Mouse (Mus musculus) adrenal gland, postnatal 25 days (tissue): ENCODE results near the gene Plin5. TPM values are rescaled to one million over a fixed set of nuclear protein-coding genes. Genes with fewer than 3 reads are reported as not detected.

ENCODE experiments used
- DNase-seq: peaks from one replicate; pipeline ENCODE4 v3.0.0; 2021; ENCODE audit warnings: mixed read lengths
- long read RNA-seq: library from polyadenylated mRNA; stranded (forward); transcript quantifications from one replicate; pipeline ENCODE4 v2.0.0, GENCODE M21; 2021
- total RNA-seq: library from RNA; stranded (reverse); gene quantifications from 2 replicates; pipeline ENCODE4 v1.2.3, GENCODE M21; 2021

Gene Plin5
- 55.3 and 57.4 TPM in 2 replicates for total RNA-seq
- long read RNA-seq, transcript Plin5-201 (9 exons, 1,986 nt): major isoform, 104 of 235 reads
- long read RNA-seq, transcript Plin5-202 (8 exons, 1,986 nt): minor isoform, 57 of 235 reads
- long read RNA-seq, partial matches to known transcripts: 35 of 235 reads
- long read RNA-seq, other reads (novel, unspliced or antisense): 39 of 235 reads

DNA sequence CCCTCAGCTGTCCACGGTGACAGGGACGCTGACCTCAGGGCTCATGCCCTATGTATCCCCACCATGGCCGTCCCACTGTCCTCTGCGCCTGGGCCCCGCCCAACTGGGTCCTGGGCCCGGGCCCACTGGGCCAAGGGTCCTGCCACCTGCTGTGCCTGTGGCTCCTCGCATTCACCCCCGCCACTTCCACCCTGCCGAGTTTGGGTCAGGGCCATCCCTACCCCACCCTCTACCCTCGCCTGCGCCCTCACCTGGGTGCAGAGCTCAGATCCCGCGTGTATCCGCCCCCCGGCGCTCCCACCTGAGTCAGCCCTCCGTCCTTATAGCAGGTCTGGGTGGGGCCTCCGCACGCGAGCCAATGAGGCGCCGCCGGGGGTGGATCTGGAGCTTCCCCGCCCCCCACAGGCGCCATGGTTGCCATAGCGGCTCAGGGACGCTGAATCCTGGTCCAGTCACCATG lies at the start of gene Plin5:
TSS of gene Plin5 (minus strand) at position 346 of the 460 bp plus-strand sequence.
- DNase-seq: peak; percentile 90

DNA sequence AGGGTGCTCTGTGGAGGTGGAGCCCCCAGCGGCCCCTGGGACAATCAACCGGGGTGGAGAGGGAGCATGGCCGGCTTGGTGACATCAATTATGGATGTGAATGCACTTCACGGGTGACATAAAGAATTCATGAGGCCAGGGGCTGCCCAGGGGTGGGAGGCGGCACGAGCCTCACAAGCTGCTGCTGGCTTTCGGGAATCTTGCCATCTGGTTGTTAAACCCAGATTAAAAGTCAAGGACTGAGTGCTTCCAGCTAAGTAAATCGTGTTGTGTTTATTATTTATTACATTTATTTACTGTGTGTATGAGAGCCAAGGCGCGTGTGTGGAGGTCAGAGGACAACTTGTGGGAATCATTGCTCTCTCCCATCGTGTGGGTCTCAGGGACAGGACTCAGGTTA lies 48.3 kb upstream of the Plin5 start:
- no peak for DNase-seq

DNA sequence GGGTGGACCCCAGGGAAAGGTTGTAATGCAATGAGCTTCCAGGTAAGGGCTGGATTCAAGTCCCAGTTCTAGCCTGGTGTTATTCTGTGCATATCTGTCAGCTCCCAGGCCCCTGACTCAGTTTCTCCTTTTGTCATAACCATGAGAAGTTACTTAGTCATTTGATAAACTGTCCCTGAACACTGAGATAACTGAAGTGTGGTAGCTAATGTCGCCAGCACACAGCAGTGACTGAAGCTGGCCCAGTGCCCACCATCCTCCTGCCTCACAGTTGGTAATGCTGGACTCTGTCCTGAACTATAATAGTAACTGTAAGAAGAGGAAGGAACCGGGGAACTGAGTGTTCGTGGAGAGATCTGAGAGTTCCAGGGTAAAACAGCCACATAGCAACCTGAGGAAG lies 47.1 kb upstream of the Plin5 start:
- no peak for DNase-seq

DNA sequence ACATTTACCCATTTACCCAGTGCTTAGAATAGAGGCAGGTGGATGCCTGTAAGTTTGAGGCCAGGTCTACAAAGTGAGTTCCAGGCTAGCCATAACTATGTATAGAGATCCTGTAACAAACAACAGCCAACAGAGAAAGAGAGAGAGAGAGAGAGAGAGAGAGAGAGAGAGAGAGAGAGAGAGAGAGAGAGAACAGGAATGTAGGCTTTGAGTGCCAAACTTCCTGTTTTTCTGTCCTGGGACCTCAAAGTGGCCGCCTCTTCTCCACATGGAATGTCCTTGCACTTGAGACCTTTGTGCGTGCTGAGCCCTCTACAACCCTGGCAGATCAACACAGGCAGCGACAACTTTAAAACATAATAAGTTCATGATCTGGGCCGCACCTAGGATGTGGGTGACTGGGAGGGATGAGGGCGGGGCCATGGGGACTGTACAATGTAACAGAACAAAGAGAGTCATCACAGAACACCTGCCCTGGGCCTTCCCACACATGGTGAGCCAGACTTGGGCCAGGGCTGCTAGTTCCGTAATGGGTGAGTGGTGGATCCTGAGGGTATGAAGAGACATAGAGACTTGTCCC lies 46.2 kb upstream of the Plin5 start:
- no peak for DNase-seq

DNA sequence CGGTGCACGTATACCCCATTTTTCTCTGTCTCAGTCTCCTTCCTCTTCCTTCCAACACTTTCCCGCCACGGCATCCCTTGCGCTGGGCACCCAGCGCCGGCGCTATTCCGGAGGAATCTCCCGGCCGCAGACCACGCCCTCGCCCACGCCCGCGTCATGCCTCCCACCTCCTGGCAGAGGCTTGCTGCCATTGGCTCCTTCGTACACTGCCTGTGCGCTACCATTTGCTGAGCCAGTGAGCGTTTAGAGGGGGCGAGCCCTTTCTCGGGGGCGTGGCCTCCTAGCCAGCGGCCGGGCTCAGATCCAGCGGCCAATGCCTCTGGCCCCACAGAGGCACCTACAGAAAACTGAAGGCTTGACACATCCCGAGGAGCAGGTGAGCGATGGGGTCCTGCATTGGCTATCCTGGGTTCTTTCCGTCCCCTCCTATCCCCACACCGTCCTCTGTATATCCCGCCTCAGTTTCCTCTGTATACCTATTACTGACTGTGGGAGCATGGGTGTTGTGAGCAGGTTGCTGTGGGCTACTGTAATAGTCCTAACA lies 44.9 kb upstream of the Plin5 start, which contains the start of gene Tnfaip8l1:
TSS of gene Tnfaip8l1 (plus strand) at position 247 of the 544 bp plus-strand sequence.
- peak; percentile 96 for DNase-seq

DNA sequence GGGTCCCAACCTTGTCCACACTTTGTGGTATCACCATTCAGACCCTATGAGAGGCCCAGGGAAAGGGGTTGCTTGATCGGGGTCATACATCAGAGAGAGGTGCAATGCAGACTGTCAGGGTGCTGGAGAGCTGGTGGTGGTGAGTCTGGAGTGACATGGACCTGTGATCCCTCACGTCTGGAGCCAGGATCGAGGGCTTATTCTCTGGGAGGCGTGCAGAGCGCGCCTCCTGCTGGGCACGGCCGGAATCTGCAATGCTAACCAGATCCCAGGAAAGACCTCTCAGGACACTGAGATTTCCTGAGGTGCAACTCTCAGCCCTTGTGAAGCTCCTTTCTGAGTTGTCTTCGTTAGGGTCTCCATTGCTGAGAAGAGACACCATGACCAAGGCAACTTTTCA lies 42.3 kb upstream of the Plin5 start:
- DNase-seq: peak; percentile 67

DNA sequence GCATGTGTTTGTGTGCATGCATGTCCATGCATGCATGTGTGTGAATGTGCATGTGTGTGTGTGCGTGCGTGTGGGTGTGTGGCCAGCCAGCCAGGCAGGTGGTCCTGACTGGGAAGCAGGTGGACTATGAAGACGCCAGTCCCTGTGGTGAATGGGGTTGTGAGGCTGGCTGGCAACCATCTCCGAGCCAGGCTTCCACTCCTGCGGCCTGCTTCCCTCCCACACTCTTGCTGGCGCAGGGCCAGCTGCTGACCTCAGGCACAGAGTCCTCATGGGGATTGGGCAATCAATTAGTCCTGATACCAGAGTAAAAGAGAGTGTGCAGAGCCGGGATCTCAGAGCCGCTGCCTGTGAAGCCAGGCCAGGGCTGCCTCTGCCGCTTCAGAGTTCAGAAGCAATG lies 36.2 kb upstream of the Plin5 start:
- peak; percentile 84 for DNase-seq

DNA sequence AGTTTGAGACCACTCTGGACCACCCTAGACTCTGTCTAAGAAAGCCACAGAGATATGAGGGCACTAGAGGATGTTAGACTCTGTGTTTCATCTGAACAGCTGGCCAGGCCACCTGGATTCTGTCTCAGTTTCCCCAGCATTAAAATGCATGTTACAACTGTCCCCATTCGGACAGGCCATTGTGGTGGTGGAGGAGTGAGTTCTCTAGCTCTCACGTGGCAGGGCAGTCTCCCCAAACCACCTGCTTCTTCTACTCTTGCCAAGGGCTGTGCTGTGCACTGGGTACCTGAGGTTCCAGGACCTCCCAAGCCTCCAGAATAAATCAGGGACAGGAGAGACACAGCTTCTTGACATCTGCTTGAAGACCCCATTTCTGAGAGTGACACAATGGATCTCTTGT lies 32.5 kb upstream of the Plin5 start:
- DNase-seq: no peak

DNA sequence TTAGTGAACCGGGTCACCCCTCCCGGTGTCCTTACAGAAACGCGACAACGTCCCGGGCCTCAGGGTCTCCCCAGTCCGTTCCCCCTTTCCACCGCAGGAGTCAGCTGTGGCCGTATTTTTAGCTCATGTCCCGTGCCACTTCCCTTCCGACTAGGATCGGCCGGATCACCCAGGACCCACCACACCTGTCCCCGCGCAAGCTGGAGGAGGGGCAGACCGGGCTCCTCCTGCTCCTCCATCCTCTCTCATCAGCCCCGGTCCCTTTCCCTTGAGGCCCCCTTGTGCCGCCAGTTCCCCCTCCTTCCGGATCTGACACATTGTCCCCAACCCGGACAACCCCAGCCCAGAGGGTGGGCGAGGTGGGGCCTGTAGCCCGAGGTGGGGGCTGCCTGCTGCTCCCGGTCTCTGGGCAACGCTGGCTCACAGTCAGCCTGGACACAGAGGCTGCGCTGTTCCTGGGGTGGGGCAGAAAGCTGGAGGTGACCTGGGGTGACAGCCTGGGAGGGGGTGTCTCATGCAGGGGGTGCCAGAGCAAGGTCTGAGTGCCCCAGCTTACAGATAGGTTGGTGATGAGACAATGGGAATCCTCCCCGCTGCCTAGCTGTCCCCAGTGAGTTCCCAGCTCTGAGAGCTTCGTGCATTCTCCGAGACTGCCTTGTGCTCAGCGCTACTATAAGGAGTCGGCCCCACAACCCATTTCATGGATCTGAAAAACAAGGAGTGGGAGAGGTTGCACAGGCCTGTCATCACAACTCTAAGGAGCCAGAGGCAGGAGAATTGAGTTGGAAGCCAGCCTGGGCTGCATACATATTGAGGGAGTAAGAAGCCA lies 31.6 kb upstream of the Plin5 start:
- no peak for DNase-seq

DNA sequence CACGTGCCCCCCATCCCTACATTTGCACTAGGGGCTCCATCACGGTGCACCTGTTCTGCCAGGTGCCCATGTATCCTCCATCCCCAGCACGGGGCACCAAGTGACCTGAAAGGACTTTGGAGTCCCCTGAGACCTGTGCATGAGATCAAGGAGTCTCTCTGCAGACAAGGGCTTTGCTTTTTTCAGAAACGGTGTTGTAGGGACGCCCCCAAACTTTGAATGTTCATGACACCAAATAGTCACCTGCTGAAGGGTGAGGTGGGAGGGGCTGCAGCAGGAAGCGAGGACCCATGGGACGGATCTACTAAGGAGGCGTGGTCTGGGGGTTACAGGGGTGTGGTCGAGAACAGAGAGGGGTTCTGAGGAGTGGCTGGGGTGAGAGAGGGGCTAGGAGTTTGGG lies 30.9 kb upstream of the Plin5 start:
- DNase-seq: no peak

DNA sequence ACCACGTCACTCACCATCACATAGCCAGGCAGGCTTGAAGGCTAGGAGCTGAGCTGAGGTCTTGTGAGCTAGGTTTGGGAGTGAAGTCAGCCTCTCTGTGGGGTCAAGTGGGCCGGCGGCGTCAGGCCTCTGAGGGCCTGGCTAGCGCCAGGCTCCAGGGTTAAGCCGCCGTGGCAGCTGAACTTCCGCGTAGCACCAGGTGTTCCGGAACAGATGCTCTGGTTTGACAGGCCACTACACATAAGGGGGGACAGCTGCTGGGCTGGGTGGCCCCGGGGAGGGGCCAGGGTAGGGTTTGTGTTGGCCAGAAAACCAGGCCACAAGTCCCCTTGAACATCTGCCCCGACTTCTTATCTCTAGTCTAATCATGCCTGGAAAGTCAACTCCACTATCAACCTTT lies 30.0 kb upstream of the Plin5 start:
- no peak for DNase-seq

DNA sequence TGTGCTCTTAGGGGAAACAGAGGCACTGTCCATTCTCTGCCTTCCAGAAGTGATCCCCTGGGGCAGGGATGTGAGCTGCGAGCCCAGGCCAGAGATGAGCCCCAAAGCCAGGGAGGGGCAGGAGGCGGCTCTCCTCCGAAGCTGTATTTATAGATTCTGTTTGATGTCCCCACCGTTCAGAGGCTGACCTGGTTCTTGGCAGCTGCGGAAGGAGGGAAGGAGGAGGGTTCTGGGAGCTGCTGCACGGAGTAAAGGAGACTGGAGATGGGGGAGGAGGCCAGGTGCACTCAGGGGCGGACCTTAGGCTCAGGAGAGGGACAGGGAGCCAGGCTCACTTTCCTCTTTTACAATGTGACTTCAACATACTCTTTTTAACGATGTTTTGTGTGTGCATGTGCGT lies 28.7 kb upstream of the Plin5 start:
- DNase-seq: no peak

DNA sequence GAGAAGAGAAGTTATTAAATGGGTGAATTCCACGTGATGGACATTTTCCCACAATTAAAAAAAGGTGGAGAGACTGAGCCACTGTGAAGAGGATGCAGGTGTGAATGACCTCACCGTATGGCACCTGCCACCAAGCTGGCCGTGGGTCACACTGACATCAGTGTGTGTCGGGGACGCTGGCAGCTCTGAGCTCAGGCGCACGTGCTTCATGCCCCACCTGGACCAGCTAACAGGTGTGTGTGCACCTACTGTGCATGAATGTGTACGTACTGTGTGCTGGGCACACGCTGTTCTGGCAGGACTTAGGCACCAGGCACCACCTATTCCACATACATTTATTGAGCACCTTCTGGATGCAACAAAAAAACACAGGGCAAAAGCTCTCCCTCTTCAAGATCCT lies 27.1 kb upstream of the Plin5 start:
- DNase-seq: no peak

DNA sequence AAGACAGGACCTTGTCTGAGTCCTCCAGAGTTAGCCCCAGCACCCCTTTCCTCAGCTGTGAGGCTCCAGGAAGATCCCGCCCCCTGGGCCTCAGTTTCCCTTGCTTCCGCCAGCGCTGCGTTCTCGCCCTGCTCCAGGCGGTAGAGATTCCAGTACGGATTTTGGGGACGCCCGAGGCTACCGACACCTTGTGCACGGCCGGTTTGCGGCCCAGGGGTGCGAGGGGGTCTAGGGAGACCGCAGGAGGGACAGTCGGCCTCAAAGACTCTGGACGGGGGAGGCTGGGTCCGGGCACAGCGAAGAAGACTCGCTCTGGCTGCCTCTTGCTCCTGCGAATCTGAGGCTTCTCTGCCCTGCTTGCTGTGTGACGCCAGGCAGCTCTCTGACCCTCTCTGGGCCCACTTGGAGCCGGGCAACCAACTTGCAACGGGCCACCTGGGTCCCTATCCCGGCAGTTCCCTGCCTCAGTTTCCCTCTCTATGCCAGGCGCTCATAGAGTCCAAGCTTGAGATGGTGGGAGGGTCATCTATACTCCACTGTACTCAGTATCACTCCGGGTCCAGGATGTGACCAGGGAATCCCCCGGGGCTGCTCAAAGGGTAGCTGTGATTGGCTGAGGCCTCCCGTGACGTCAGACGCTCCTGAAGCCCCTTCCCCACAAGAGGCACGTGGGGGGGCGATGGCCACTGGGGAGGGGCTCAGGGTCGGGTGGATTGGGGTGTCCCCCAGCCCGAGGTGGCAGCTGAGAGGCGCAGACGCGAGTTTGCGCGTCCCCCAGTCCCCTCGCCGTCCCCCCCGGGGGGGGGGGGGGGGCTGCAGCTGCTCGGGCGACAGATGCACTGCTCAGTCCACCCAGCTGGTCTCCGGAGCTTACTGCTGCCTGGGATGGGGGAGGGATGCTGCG lies 24.6 kb upstream of the Plin5 start:
- DNase-seq: no peak

DNA sequence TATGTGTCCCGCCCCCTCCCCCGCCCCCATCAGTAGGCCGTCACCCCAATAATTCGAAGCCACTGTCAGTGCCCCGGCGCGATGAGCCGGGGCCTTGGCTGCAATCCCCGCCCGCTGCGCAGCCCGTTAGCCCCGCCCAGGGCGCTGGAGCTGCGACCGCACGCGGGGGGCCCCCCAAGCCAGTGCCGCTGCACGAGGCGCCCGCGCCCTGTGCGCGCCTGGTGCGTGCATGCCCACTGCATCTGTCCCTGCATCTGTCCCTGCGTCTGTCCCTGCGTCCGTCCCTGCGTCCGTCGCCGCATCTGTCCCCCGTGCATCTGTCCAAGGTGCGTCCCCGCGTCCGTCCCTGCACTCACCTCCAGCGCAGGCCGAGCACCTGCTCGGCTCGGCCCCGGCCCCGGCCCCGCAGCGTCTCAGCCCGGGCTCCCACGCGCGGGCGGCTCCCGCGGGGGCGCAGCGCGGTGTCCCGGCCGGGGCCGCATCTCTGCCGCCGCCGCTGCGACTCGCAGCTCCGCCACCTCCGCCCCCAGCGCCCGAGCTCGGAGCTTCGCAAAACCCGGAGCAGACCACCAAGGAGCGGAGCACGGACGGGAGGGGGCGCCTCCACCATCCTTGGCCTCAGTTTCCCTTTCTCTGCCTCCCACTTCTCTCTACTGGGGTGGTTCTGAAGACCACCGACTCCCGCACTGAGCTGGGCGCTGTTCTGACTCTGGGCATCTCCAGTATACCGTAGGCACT lies 22.6 kb upstream of the Plin5 start, which contains the start of gene Sema6b:
TSS of gene Sema6b (minus strand) at position 486 of the 738 bp plus-strand sequence.
- DNase-seq: peak; percentile 75

DNA sequence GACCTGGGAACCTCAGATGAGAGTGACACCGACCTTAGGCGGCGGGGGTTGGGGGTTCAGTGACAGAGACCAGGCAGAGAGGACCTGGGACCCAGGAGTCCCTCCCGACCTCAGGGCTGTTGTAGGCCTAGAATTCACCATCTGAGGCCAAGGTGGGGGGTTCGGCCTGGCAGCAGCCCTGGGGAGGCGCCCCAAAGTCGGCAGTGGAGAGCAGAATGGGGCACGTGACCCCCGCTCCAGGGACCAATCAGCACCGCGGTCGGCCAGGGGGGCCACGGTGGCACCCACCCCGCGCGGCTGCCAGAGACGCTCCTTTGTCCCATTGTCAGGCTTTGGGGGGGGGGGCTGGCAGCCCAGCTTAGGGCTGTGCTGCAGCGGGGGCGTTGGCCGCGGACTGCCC lies 22.0 kb upstream of the Plin5 start:
- DNase-seq: no peak

DNA sequence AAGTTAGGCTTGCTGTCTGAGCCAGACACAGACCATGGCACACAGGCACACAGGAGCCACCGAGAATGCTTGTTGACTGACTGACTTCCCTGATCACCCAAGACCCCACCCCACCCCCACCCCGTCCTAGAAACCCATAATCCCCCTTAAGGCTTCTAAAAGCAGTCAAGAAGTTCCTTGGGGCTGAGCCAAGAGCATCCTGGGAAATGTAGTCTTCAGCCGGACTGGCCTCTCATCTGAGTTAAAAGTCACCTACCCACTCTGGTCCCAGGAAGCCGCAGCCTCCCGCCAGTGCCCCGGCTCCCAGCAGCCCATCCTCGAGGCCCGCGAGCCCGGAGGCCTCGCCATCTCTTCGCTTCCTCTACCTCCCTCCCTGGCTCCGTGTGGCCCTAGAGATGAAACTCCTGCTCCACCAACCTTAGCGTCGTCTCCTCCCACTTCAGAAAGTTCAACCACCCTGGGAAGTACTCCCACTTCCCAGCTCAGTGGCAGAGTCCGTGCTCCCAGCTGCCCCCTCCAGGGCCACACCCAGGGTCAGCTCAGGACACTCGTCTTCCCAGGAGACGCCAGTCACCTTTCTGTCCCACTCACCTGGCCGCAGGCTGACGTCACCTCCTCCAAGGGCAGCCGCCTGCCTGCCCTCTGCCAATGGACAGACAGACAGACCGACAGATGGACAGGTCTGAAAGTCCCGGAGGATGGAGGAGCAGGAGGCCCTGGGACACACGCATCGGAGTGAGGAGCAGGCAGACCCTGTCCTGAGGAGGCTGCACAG lies 20.6 kb upstream of the Plin5 start:
- DNase-seq: no peak

DNA sequence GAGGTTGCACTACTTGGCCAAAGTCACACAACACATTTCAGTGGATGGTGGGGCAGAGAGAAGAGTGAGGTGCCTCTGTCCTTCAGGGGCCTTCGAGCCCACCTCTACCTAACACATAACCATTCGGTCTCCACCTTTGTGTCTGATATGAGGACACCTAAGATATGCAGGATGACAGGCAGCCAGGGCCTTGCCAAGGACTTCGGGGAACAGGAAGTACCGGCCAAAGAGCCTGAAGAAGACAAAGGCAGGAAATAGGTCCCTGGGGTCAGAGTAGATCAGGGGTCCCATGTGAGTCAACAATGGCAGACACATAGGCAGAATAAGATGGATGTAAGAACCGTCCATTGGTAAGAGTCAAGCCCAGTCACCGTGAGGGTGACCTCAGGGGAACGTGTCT lies 19.2 kb upstream of the Plin5 start:
- DNase-seq: no peak

DNA sequence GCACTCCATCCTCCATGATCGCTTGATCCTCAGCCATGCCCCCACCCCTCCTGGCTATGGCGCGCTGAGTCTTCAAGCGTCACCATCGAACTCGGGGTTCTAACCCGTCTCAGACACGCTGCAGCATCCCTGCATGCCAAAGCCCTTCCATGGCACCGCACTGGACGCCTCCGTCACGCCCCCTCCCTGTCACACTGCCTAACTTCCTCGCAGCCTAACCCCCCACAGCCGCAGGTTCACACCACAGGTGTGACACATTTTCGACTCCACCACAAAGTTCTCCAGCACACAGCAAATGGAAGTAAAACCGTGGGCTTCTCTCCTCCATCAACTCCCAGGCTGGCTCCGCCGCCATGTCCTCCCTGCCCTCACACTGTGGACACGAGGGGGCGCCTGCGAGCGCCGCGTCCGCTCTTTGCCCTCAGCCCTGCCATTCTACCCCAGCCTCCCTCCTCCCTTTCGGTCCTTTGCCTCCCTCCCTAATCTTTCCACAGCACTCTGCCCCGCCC lies 17.1 kb upstream of the Plin5 start:
- peak; percentile 82 for DNase-seq
